Mouse (Mus musculus) forebrain, embryonic 11.5 days (tissue): ENCODE measurements around the gene Rnf111. TPM values are rescaled to one million over a fixed set of nuclear protein-coding genes. Genes with fewer than 3 reads are reported as not detected.

ENCODE experiments used
- ATAC-seq: fragments of 200-750 bp; cut with Nextera tagmentation; replicated peaks from 2 replicates; pipeline ENCODE4 v1.8.0; 2017; ENCODE audit warnings: moderate TSS enrichment; ENCODE audit not compliant: low FRiP score
- DNase-seq: peaks from one replicate; pipeline ENCODE4 v3.0.0-alpha.2; 2017; ENCODE audit warnings: low spot score
- H3K27ac ChIP-seq: fragments of 300-500 bp; sonication (generic); 2 replicates; pipeline ENCODE4 v1.5.1; 2014; ENCODE audit warnings: low read depth, low read length
- H3K27me3 ChIP-seq: fragments of 300-500 bp; sonication (generic); 2 replicates; pipeline ENCODE4 v1.6.1; 2014; ENCODE audit warnings: mild to moderate bottlenecking, low read length, mixed read lengths; ENCODE audit not compliant: control insufficient read depth, insufficient read depth
- H3K36me3 ChIP-seq: fragments of 300-500 bp; sonication (generic); 2 replicates; pipeline ENCODE4 v1.6.1; 2014; ENCODE audit warnings: mild to moderate bottlenecking, low read length, moderate library complexity, mixed read lengths; ENCODE audit not compliant: control insufficient read depth, insufficient read depth
- H3K4me1 ChIP-seq: fragments of 300-500 bp; sonication (generic); replicated peaks from 2 replicates; pipeline ENCODE4 v1.6.1; 2014; ENCODE audit warnings: low read length, mixed read lengths; ENCODE audit not compliant: control insufficient read depth, insufficient read depth
- H3K4me2 ChIP-seq: fragments of 300-500 bp; sonication (generic); 2 replicates; pipeline ENCODE4 v1.6.1; 2014; ENCODE audit warnings: low read depth, mild to moderate bottlenecking, low read length, moderate library complexity, mixed read lengths; ENCODE audit not compliant: severe bottlenecking
- H3K4me3 ChIP-seq: fragments of 300-500 bp; sonication (generic); 2 replicates; pipeline ENCODE4 v1.5.1; 2014; ENCODE audit warnings: low read depth, low read length
- H3K9ac ChIP-seq: fragments of 300-500 bp; sonication (generic); 2 replicates; pipeline ENCODE4 v1.6.1; 2014; ENCODE audit warnings: low read length
- H3K9me3 ChIP-seq: fragments of 300-500 bp; sonication (generic); 2 replicates; pipeline ENCODE4 v1.6.1; 2016; ENCODE audit warnings: low read length, mixed read lengths; ENCODE audit not compliant: control insufficient read depth
- WGBS: fragments of 180-500 bp; shearing (Covaris S2); extraction: QIAGEN DNeasy Blood & Tissue Kit; methylation state at CpG from one replicate; pipeline ENCODE4 v1.1.7; 2014; 5-methylcytosine and 5-hydroxymethylcytosine counted together
- microRNA-seq: library from miRNA; unstranded; fragments of <30 nt; microRNA quantifications from one replicate; pipeline ENCODE4, GENCODE M21; 2016; ENCODE audit not compliant: insufficient number of aligned reads
- polyA plus RNA-seq: library from polyadenylated mRNA; unstranded; fragments of >200 nt; fragmentation: Nextera tagmentation; extraction: Ambion mirVana; gene quantifications from 2 replicates; pipeline ENCODE4 v1.2.1, GENCODE M21; 2014

Rnf111 gene
- polyA plus RNA-seq, 1 experiment from 2014 or later = 43.6 TPM

DNA sequence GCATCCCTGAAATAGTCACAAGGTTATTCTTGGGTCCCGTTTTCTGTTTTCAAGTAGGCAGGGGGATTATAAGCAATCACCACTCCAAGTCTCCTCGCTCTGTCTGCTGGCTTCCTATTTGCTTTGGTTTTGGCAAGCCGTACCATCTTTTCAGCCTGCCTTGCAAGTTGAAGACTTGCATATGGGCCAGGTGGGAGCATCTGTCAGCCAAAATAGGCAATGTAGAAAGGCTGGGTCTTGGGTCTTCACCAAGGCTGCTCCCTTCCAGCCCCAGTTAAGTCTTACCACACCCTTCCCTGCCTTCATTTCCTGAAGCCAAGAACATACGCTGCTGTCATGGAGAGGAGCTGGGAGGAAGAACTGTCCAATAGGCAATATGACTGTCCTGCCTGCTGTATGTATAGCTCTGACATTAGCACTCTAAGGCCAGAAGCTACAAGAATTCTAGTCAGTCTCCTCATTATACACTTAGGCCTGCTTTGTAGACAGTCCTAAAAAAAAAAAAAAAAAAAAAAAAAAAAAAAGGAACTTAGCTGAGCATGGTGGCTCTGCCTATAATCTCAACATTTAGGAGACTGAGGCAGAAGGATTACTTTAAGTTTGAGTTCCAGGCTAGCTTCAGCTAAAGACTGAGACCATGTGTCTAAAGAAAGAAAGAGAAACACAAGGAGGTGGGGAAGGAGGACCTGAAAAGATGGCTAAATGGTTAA lies 116.0 kb downstream of the Rnf111 start:
- Histone ChIP-seq H3K4me3 (no peak overlapping the region), H3K4me2 (no peak overlapping the region), H3K27me3 (no peaks in the 10 kb centered on the region), H3K9ac (no peak overlapping the region), H3K36me3 (no peaks in the 10 kb centered on the region), H3K9me3 (no peaks in the 10 kb centered on the region), H3K27ac (no peak overlapping the region), H3K4me1 (no peaks in the 10 kb centered on the region)
- WGBS = 93% methylated on average over 4 of the region's 4 CpGs
- ATAC-seq (no peak), DNase-seq (no peak)

- Histone ChIP-seq H3K4me1 (no peaks in the 10 kb centered on the region), H3K9ac (no peak overlapping the region), H3K4me3 (no peak overlapping the region), H3K9me3 (no peaks in the 10 kb centered on the region), H3K27ac (no peak overlapping the region), H3K27me3 (no peaks in the 10 kb centered on the region), H3K36me3 (no peaks in the 10 kb centered on the region), H3K4me2 (no peak overlapping the region)
- ATAC-seq (no peak), DNase-seq (no peak)
- 91% methylated on average over 18 of the region's 18 CpGs for WGBS
These were observed 118.4 kb downstream of the Rnf111 start for GRCm38 (mm10) chr9:70384958-70385728.

DNA sequence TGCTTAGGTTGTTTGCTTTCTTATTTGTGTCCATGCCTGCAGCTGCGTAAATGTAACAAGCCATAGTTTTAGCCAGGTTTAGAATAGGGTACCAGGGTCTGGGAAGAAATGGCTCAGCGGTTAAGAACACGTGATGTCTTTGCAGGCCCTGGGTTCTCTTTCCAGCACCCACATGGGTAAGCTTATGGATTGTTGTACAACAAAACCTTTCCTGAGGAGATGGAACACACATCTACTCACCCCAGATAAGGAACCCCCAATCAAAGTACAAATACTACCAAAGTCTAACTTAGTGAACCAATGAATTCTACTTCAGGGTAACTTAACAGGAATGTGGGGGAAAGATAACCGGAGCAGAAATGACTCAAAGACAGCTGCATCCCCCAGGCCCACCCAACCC lies 119.0 kb downstream of the Rnf111 start:
- no peak overlapping the region for H3K4me2 ChIP-seq
- no peaks in the 10 kb centered on the region for H3K4me1 ChIP-seq
- WGBS = 95% methylated on average over 4 of the region's 4 CpGs
- H3K27me3 ChIP-seq = no peaks in the 10 kb centered on the region
- no peaks in the 10 kb centered on the region for H3K9me3 ChIP-seq
- no peak overlapping the region for H3K27ac ChIP-seq
- no peak overlapping the region for H3K9ac ChIP-seq
- H3K4me3 ChIP-seq = no peak overlapping the region
- no peak for ATAC-seq
- DNase-seq = no peak
- H3K36me3 ChIP-seq = no peaks in the 10 kb centered on the region

- Histone ChIP-seq H3K27ac (no peak overlapping the region), H3K4me1 (no peaks in the 10 kb centered on the region), H3K4me3 (no peak overlapping the region), H3K27me3 (no peaks in the 10 kb centered on the region), H3K4me2 (no peak overlapping the region), H3K36me3 (no peaks in the 10 kb centered on the region), H3K9ac (no peak overlapping the region), H3K9me3 (no peaks in the 10 kb centered on the region)
- DNase-seq = no peak
- no peak for ATAC-seq
- 76% methylated on average over 10 of the region's 10 CpGs for WGBS
These were observed 119.8 kb downstream of the Rnf111 start for GRCm38 (mm10) chr9:70383750-70384149.

DNA sequence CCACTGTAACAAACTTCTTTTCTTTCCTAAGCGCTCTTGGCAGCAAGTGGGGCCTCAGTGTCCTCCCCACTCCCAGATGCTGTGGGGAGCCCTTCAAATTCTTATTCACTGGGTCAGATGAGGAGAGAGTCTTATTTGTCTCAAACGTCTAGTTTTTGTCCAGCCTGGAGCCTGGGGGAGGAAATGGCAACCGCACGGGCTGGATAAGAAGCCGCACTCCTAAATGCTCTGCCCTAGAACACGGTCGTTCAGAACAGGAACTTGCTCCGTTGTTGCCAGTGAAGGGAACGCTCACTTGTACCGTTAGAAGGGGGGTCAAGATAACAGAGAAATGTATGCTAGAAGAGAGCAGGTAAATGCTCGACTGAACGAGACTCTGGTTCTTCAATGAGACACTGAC lies 121.4 kb downstream of the Rnf111 start:
- Histone ChIP-seq H3K4me3 (no peak overlapping the region), H3K9me3 (no peaks in the 10 kb centered on the region), H3K27ac (no peak overlapping the region), H3K27me3 (no peaks in the 10 kb centered on the region), H3K36me3 (no peaks in the 10 kb centered on the region), H3K4me2 (no peak overlapping the region), H3K9ac (no peak overlapping the region), H3K4me1 (no peaks in the 10 kb centered on the region)
- WGBS = 90% methylated on average over 12 of the region's 12 CpGs
- DNase-seq (no peak), ATAC-seq (no peak)

DNA sequence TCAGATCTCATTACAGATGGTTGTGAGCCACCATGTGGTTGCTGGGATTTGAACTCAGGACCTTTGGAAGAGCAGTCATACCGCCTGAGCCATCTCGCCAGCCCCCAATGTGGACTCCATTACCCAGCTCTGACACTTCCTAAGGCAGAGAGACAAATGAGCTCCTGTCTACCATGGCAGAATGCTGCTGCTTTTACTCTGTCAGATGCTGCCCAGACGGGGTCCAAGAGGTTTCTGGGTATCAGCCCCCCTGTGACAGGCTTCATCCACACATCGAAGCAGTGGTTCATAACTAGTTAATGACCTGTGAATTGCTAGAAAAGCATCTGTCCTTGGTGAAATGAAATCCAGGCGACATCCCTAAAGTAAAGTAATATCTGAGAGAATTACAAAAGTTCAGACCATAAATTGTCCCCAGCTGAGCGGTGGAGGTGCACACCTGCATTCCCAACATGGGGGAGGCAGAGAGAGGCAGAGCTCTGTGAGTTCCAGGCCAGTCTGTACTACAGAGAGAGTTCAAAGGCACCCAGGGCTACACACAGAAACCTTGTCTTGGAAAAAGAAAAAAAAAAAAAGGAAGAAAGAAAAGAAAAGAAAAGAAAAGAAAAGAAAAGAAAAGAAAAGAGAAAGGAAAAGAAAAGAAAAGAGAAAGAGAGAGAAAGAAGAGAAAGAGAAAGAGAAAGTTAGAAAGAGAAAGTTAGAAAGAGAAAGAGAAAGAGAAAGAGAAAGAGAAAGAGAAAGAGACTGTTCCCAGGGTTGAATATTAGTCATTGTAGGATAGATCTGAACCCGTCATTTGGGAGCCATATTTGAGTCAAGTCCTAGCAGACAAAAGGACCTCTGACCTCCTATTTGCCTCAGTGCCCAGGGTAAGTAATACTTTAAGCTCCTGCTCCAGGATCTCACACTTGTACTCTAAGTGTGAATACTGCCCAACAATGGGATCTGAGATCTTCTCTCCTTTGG lies 123.7 kb downstream of the Rnf111 start:
- no peak for ATAC-seq
- no peak overlapping the region for H3K4me2 ChIP-seq
- no peaks in the 10 kb centered on the region for H3K36me3 ChIP-seq
- 87% methylated on average over 7 of the region's 7 CpGs for WGBS
- H3K9ac ChIP-seq = no peak overlapping the region
- DNase-seq = no peak
- H3K4me3 ChIP-seq = no peak overlapping the region
- no peak overlapping the region for H3K27ac ChIP-seq
- H3K4me1 ChIP-seq = no peaks in the 10 kb centered on the region
- no peaks in the 10 kb centered on the region for H3K27me3 ChIP-seq
- H3K9me3 ChIP-seq = no peaks in the 10 kb centered on the region

Small RNA genes lying within 50 kb of the gene (microRNA-seq; reads per million reads assigned to microRNA genes)
- gene Mir5626 = 8.4 reads per million, percentile 1 among the genes with 10 or more reads in this experiment

Other genes with a start within 250 kb of the Rnf111 start
- 218 and 229 TPM in 2 replicates for gene Ccnb2, start 82.2 kb downstream of the Rnf111 start, polyA plus RNA-seq
- 74.7 and 80.2 TPM in 2 replicates for gene Sltm, start 39.0 kb upstream of the Rnf111 start, polyA plus RNA-seq
- gene Gm10642, start 152.5 kb upstream of the Rnf111 start, polyA plus RNA-seq = 0.45 and 0.56 TPM in 2 replicates
- 11.5 and 12.7 TPM in 2 replicates for gene Mindy2, start 153.4 kb upstream of the Rnf111 start, polyA plus RNA-seq
- gene Adam10, start 175.3 kb upstream of the Rnf111 start, polyA plus RNA-seq = 56.5 and 61.4 TPM in 2 replicates